Mouse (Mus musculus) ES-Bruce4 (cell line): ENCODE results near the gene Otp. TPM values are rescaled to one million over a fixed set of nuclear protein-coding genes. Genes with fewer than 3 reads are reported as not detected.

Experiments used
- H3K27ac ChIP-seq: 2 replicates; pipeline ENCODE4 v1.5.1; 2012; ENCODE audit warnings: low read length, inconsistent platforms; ENCODE audit not compliant: insufficient read depth
- H3K27me3 ChIP-seq: 2 replicates; pipeline ENCODE4 v1.6.1; 2012; ENCODE audit warnings: mild to moderate bottlenecking, low read length, inconsistent platforms; ENCODE audit not compliant: control insufficient read depth, poor library complexity, insufficient read depth, severe bottlenecking
- H3K36me3 ChIP-seq: 2 replicates; pipeline ENCODE4 v1.6.1; 2012; ENCODE audit warnings: inconsistent platforms, mild to moderate bottlenecking, low read length, moderate library complexity; ENCODE audit not compliant: control insufficient read depth, poor library complexity, insufficient read depth, severe bottlenecking
- H3K4me1 ChIP-seq: one replicate; pipeline ENCODE4 v1.8.1; 2011; ENCODE audit warnings: low read length; ENCODE audit not compliant: control insufficient read depth, insufficient read depth
- H3K4me3 ChIP-seq: 2 replicates; pipeline ENCODE4 v1.5.1; 2011; ENCODE audit warnings: low read depth, mild to moderate bottlenecking, low read length
- H3K9ac ChIP-seq: 2 replicates; pipeline ENCODE4 v1.6.1; 2012; ENCODE audit warnings: low read depth, mild to moderate bottlenecking, inconsistent platforms; ENCODE audit not compliant: poor library complexity, severe bottlenecking
- H3K9me3 ChIP-seq: replicated peaks from 2 replicates; pipeline ENCODE4 v1.6.1; 2012; ENCODE audit warnings: mild to moderate bottlenecking, low read length, inconsistent platforms; ENCODE audit not compliant: control insufficient read depth, poor library complexity, insufficient read depth, severe bottlenecking
- CTCF ChIP-seq: IDR thresholded peaks from one replicate; pipeline ENCODE4 v1.8.1; 2011; ENCODE audit warnings: low read depth, low read length
- EP300 ChIP-seq: IDR thresholded peaks from 2 replicates; pipeline ENCODE4 v1.6.1; 2011; ENCODE audit warnings: low read depth, low read length; ENCODE audit not compliant: insufficient read depth
- POLR2A ChIP-seq: IDR thresholded peaks from one replicate; pipeline ENCODE4 v1.8.1; 2011; ENCODE audit warnings: low read length; ENCODE audit not compliant: insufficient read depth
- polyA plus RNA-seq: library from polyadenylated mRNA; stranded (reverse); fragments of >200 nt; gene quantifications from 2 replicates; pipeline ENCODE4 v1.2.4, GENCODE M21; 2011; ENCODE audit warnings: low read depth; ENCODE audit not compliant: missing spikeins, insufficient read depth, insufficient read length

Gene Otp
- not detected in 2 replicates for polyA plus RNA-seq

DNA sequence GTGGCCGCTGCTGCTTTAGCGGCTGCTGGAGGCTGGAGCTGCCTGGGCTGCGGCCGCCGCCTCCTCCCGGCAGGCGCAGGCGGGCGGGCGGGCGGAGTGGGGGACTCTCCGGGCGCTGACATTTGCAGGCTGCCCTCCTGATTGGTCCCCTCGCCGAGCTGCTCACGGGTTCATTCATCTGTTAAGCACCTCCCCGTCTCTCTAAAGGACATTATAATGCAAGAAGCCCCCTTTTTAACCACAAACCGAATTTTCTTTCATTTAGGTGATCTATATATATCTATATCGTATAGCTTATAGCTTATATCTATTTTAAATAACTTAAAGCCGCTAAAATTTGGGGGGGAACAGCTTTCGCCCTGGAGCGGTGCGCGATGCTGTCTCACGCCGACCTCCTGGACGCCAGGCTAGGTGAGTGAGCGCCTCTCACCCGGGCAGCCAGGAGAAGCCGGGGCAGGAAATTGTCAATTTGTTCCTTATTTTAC is at the start of gene Otp:
TSS of gene Otp (plus strand) at position 207 of the 485 bp plus-strand sequence.
- Histone ChIP-seq H3K27me3 (peaks cover 38% of the 10 kb centered on the region), H3K4me1 (no peaks in the 10 kb centered on the region), H3K27ac (no peak within 1 kb of the TSS), H3K9ac (no peak within 1 kb of the TSS), H3K9me3 (no peaks in the 10 kb centered on the region), H3K4me3 (peak within 1 kb of the TSS; percentile 19), H3K36me3 (no peaks in the 10 kb centered on the region)
- TF ChIP-seq EP300, result no peak
- TF ChIP-seq POLR2A, result no peak
- no peak for TF ChIP-seq CTCF

GRCm38 (mm10) chr13:94826389-94826788 is 49.0 kb upstream of the Otp start:
- Histone ChIP-seq H3K9me3 (no peaks in the 10 kb centered on the region; the same call in 1 of the 2 replicates), H3K4me3 (no peak overlapping the region), H3K27me3 (no peaks in the 10 kb centered on the region), H3K36me3 (no peaks in the 10 kb centered on the region), H3K4me1 (no peaks in the 10 kb centered on the region), H3K27ac (no peak overlapping the region), H3K9ac (no peak overlapping the region)
- TF ChIP-seq EP300 (no peak), CTCF (no peak), POLR2A (no peak)

GRCm38 (mm10) chr13:94826986-94827385 is 48.4 kb upstream of the Otp start:
- TF ChIP-seq POLR2A (no peak), EP300 (no peak), CTCF (no peak)
- H3K4me1 ChIP-seq, result no peaks in the 10 kb centered on the region
- no peaks in the 10 kb centered on the region for H3K36me3 ChIP-seq
- no peak overlapping the region for H3K9ac ChIP-seq
- H3K4me3 ChIP-seq, result no peak overlapping the region
- no peaks in the 10 kb centered on the region; the same call in 1 of the 2 replicates for H3K9me3 ChIP-seq
- H3K27ac ChIP-seq, result no peak overlapping the region
- no peaks in the 10 kb centered on the region for H3K27me3 ChIP-seq

DNA sequence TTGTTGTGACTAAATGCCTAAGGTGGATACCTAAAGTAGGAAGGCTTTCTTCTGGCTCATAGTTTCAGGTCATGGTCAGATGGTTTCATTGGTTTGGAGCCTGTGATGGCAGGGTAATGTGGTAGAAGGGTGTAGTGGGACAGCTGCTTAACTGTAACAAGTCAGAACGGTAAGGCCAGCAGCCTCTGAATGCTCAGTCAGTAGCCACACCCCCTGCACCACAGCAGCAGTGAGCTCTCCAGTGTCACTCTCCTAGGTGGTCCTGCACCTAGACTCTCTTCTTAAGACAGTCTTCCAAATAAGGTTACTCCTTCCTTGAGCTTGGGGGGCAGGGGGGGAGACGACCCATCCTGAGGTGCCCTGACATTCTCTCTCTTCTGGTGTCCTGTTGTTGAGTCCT is 47.6 kb upstream of the Otp start:
- TF ChIP-seq POLR2A, result no peak
- TF ChIP-seq CTCF, result no peak
- no peak for TF ChIP-seq EP300
- Histone ChIP-seq H3K27ac (no peak overlapping the region), H3K4me1 (no peaks in the 10 kb centered on the region), H3K9ac (no peak overlapping the region), H3K36me3 (peaks cover 3% of the 10 kb centered on the region), H3K4me3 (no peak overlapping the region), H3K9me3 (no peaks in the 10 kb centered on the region; the same call in 1 of the 2 replicates), H3K27me3 (no peaks in the 10 kb centered on the region)

- H3K27me3 ChIP-seq, result no peaks in the 10 kb centered on the region
- TF ChIP-seq CTCF, result no peak
- TF ChIP-seq EP300, result no peak
- TF ChIP-seq POLR2A, result no peak
Observed at GRCm38 (mm10) chr13:94838047-94838720, 37.2 kb upstream of the Otp start.

GRCm38 (mm10) chr13:94838756-94839337 is 36.6 kb upstream of the Otp start:
- H3K36me3 ChIP-seq, result peaks cover 14% of the 10 kb centered on the region
- H3K27ac ChIP-seq, result no peak overlapping the region
- no peaks in the 10 kb centered on the region for H3K4me1 ChIP-seq
- no peaks in the 10 kb centered on the region for H3K9me3 ChIP-seq
- no peak overlapping the region for H3K4me3 ChIP-seq
- TF ChIP-seq EP300 (no peak), POLR2A (no peak), CTCF (no peak)
- no peak overlapping the region for H3K9ac ChIP-seq
- H3K27me3 ChIP-seq, result no peaks in the 10 kb centered on the region

More at GRCm38 (mm10) chr13:94838047-94838720, 37.2 kb upstream of the Otp start:
- Histone ChIP-seq H3K9me3 (no peaks in the 10 kb centered on the region), H3K4me3 (no peak overlapping the region), H3K4me1 (no peaks in the 10 kb centered on the region), H3K36me3 (peaks cover 14% of the 10 kb centered on the region), H3K9ac (no peak overlapping the region), H3K27ac (no peak overlapping the region)
